Comparison of ENCODE assay signal across 20 mouse cellular contexts in the genomic region with DNA sequence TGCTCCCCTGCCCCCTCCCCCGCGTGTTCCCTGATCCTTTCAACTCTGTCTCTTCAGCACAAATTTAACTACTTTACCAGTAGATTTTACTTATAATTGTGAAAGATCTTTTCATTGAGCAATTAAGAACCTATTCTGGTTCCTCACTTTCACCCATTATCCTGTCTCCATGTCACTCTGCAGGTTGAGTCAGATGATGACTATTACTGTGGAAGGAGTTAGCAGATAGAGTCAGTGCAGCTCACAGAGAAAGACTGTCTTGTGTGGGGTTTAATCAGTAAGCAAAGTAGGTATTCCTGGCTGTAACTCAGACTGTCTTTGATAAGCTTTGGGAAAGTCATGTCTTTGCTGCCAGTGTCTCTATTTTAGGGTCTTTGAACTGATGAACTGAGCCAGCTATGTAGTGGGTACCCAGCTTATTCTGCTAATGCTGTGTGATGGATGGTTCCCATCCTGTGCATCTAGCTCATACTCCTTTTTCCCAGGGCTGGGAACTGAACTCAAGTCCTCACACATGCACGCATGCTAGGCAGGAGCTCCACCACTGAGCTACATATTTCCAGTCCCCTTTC. TPM values are rescaled to one million over a fixed set of nuclear protein-coding genes. Genes with fewer than 3 reads are reported as not detected.
DNase-seq lines count a peak whose midpoint lies in the region; ATAC-seq and TF ChIP-seq lines count a peak whose summit lies in the region.
"Had no signal": no experiment of that assay in that cellular context is flagged by ENCODE, and none has a peak within 500 bp of the region (broad histone marks: within the 10 kb centered on the region; RNA-seq: fewer than 3 reads in every experiment).

No protein-coding gene starts in this region.

- peaks cover 4% of the 10 kb centered on the region for H3K36me3 ChIP-seq in forebrain, postnatal 0 days (ENCODE audit: insufficient read depth)
- peaks cover 7% of the 10 kb centered on the region for H3K36me3 ChIP-seq in forebrain, embryonic 12.5 days (replicated peaks)
- peaks cover 10% of the 10 kb centered on the region for H3K36me3 ChIP-seq in heart, embryonic 12.5 days
- 0 out of 2 replicates have a peak, but pooled peaks cover 2% of the 10 kb centered on the region for H3K36me3 ChIP-seq in heart, embryonic 16.5 days (ENCODE audit: control insufficient read depth, insufficient read depth)

- no peaks in the 10 kb centered on the region for H3K9me3 ChIP-seq in forebrain, postnatal 0 days (ENCODE audit: low read length)
- no peaks in the 10 kb centered on the region for H3K9me3 ChIP-seq in forebrain, embryonic 12.5 days
- H3K9me3 ChIP-seq in heart, embryonic 12.5 days (replicated peaks): no peaks in the 10 kb centered on the region
- H3K9me3 ChIP-seq in heart, embryonic 16.5 days (replicated peaks; ENCODE audit: control insufficient read depth, low read length): no peaks in the 10 kb centered on the region
- H3K9me3 ChIP-seq: embryonic facial prominence, embryonic 10.5 days; hindbrain, embryonic 12.5 days had no signal

- no peak overlapping the region for H3K9ac ChIP-seq in forebrain, postnatal 0 days
- H3K9ac ChIP-seq in forebrain, embryonic 12.5 days: no peak overlapping the region
- H3K9ac ChIP-seq in heart, embryonic 12.5 days: no peak overlapping the region
- H3K9ac ChIP-seq in heart, embryonic 16.5 days (ENCODE audit: low read length): peak overlapping the region; percentile 43; the same call in 1 of the 2 replicates
- H3K9ac ChIP-seq: hindbrain, embryonic 12.5 days had no signal

- ATAC-seq in forebrain, postnatal 0 days: peak; percentile 95
- no peak for ATAC-seq in forebrain, embryonic 12.5 days (ENCODE audit: low FRiP score)
- ATAC-seq in heart, embryonic 12.5 days (ENCODE audit: insufficient number of reproducible peaks, low FRiP score): no peak
- ATAC-seq in heart, embryonic 16.5 days (replicated peaks; ENCODE audit: extremely low read depth, insufficient read depth, low FRiP score): peak; percentile 81
- ATAC-seq: activated CD4-positive, CD25-positive, alpha-beta regulatory T cell, adult 4 months; hindbrain, embryonic 16.5 days; inflammation-experienced regulatory T-cells, adult 6 months; intestine, postnatal 0 days; Patski had no signal

- DNase-seq in forebrain, postnatal 0 days: no peak
- no peak for DNase-seq in heart, postnatal 10 days
- DNase-seq in heart, adult 8-10 months (ENCODE audit: low spot score): no peak
- DNase-seq: adrenal gland, adult 2 months; adrenal gland, postnatal 25 days; cerebellum, adult 2 months; cerebellum, postnatal 10 days; gastrocnemius, postnatal 36 days; kidney, adult 8-10 months had no signal

- no peak overlapping the region for H3K27ac ChIP-seq in forebrain, postnatal 0 days (ENCODE audit: low read depth, low read length)
- H3K27ac ChIP-seq in forebrain, embryonic 12.5 days: no peak overlapping the region
- H3K27ac ChIP-seq in heart, embryonic 12.5 days (ENCODE audit: poor library complexity, severe bottlenecking): peak overlapping the region; percentile 94
- H3K27ac ChIP-seq in heart, embryonic 16.5 days (ENCODE audit: low read length): peak overlapping the region; percentile 96
- H3K27ac ChIP-seq: embryonic facial prominence, embryonic 10.5 days; hindbrain, embryonic 12.5 days had no signal

- WGBS in forebrain, postnatal 0 days: 86% methylated on average over 3 of the region's 3 CpGs
- WGBS in forebrain, embryonic 12.5 days: 94% methylated on average over 3 of the region's 3 CpGs
- 85% methylated on average over 3 of the region's 3 CpGs for WGBS in heart, embryonic 12.5 days
- WGBS in heart, embryonic 16.5 days: 78% methylated on average over 3 of the region's 3 CpGs

- no peak for TF ChIP-seq CTCF in forebrain, postnatal 0 days (IDR thresholded peaks at IDR 0.05; ENCODE audit: low read depth)

- H3K4me2 ChIP-seq in forebrain, postnatal 0 days (ENCODE audit: low read depth): no peak overlapping the region
- H3K4me2 ChIP-seq in forebrain, embryonic 12.5 days: no peak overlapping the region
- H3K4me2 ChIP-seq in heart, embryonic 12.5 days: 0 out of 2 replicates have a peak overlapping the region, but pooled peaks have one; percentile 10
- H3K4me2 ChIP-seq in heart, embryonic 16.5 days (ENCODE audit: low read depth, low read length): no peak overlapping the region
- H3K4me2 ChIP-seq: hindbrain, embryonic 12.5 days had no signal

- no peaks in the 10 kb centered on the region for H3K27me3 ChIP-seq in forebrain, postnatal 0 days (ENCODE audit: insufficient read depth, low read length)
- H3K27me3 ChIP-seq in forebrain, embryonic 12.5 days: no peaks in the 10 kb centered on the region
- H3K27me3 ChIP-seq in heart, embryonic 12.5 days (replicated peaks): no peaks in the 10 kb centered on the region
- H3K27me3 ChIP-seq in heart, embryonic 16.5 days (ENCODE audit: control insufficient read depth, insufficient read depth, low read length): no peaks in the 10 kb centered on the region
- H3K27me3 ChIP-seq: CH12.LX; hindbrain, embryonic 12.5 days; Patski had no signal

- intact Hi-C loops in heart, postnatal 10 days (cut with DNase I): no loop called here

- H3K4me3 ChIP-seq in forebrain, postnatal 0 days (ENCODE audit: low read depth, low read length): no peak overlapping the region
- no peak overlapping the region for H3K4me3 ChIP-seq in forebrain, embryonic 12.5 days (replicated peaks)
- no peak overlapping the region for H3K4me3 ChIP-seq in heart, embryonic 12.5 days
- no peak overlapping the region for H3K4me3 ChIP-seq in heart, embryonic 16.5 days (ENCODE audit: low read length)
- H3K4me3 ChIP-seq: embryonic facial prominence, embryonic 10.5 days; hindbrain, embryonic 12.5 days had no signal

- no peaks in the 10 kb centered on the region for H3K4me1 ChIP-seq in forebrain, postnatal 0 days (ENCODE audit: insufficient read depth)
- H3K4me1 ChIP-seq in forebrain, embryonic 12.5 days: no peaks in the 10 kb centered on the region
- H3K4me1 ChIP-seq in heart, embryonic 12.5 days (replicated peaks): peaks cover 30% of the 10 kb centered on the region
- H3K4me1 ChIP-seq in heart, embryonic 16.5 days (ENCODE audit: control insufficient read depth, insufficient read depth, low read length): peaks cover 31% of the 10 kb centered on the region
- H3K4me1 ChIP-seq: embryonic facial prominence, embryonic 10.5 days; hindbrain, embryonic 12.5 days had no signal

RNA-seq across cellular contexts. Expression of gene Strip2, which starts 13.4 kb away (rescaled TPM):
- 9.5 and 14.4 TPM in 2 replicates for total RNA-seq in forebrain, postnatal 0 days (2014; rRNA removed)
- polyA plus RNA-seq in forebrain, postnatal 0 days (2015; fragmentation: Nextera tagmentation; extraction: Ambion mirVana): 4.0 and 5.2 TPM in 2 replicates
- 0.59 and 0.69 TPM in 2 replicates for polyA plus RNA-seq in forebrain, embryonic 12.5 days (2016; fragmentation: Nextera tagmentation; extraction: Ambion mirVana)
- 39.5 and 39.8 TPM in 2 replicates for polyA plus RNA-seq in heart, embryonic 12.5 days (2016; fragmentation: Nextera tagmentation; extraction: Ambion mirVana)
- 10 to 100 TPM; 79.2 to 89.9 TPM for total RNA-seq in heart, postnatal 10 days (2021)
- 66.6 and 72.8 TPM in 2 replicates for polyA plus RNA-seq in heart, embryonic 16.5 days (2015; fragmentation: Nextera tagmentation; extraction: Ambion mirVana)
- 10 to 100 TPM; 51.6 to 63.6 (median 58.9) TPM for total RNA-seq in heart, adult 8-10 months (2022)
- polyA plus RNA-seq: activated CD4-positive, CD25-positive, alpha-beta regulatory T cell, adult 4 months had no signal

Comparison
In these comparisons a context has a peak if more than half of its experiments do, and no peak if none do; other contexts are left out.
1. ATAC-seq: peak in forebrain, postnatal 0 days (single experiment) and heart, embryonic 16.5 days (single experiment); none in forebrain, embryonic 12.5 days (single experiment) and heart, embryonic 12.5 days (single experiment).
2. H3K27ac ChIP-seq: peak in heart, embryonic 12.5 days (single experiment) and heart, embryonic 16.5 days (single experiment); none in forebrain, postnatal 0 days (single experiment) and forebrain, embryonic 12.5 days (single experiment).